Mouse (Mus musculus) liver, embryonic 14.5 days (tissue): ENCODE measurements at regions not wholly inside any gene's neighbourhood (a gene's known extent, or its start where the extent isn't known, plus 50 kb on each side); places are given as distances from the start of the nearest gene placed in this dataset.

Experiments used
- CTCF ChIP-seq: IDR thresholded peaks from 2 replicates; pipeline ENCODE4 v1.5.1; 2016; ENCODE audit warnings: antibody characterized with exemption, low read depth, control low read depth
- EP300 ChIP-seq: IDR thresholded peaks from 2 replicates; pipeline ENCODE4 v1.6.1; 2016; ENCODE audit warnings: antibody characterized with exemption, low read depth

- TF ChIP-seq CTCF = no peak
- no peak for TF ChIP-seq EP300
Measured at GRCm38 (mm10) chr2:122961701-122962100, 196.7 kb downstream of the Sqor start.
